Mouse (Mus musculus) E14TG2a.4 (cell line): ENCODE data around the gene Entpd1.
A peak's percentile ranks its signal among the peaks of the same experiment; 100 is the strongest.

ENCODE experiments used
- CTCF ChIP-seq: conservative IDR thresholded peaks from 2 replicates; pipeline ENCODE4 v1.5.1; 2014; ENCODE audit warnings: low read length
- POU5F1 ChIP-seq: IDR thresholded peaks from 2 replicates; pipeline ENCODE4 v1.6.1; 2014; ENCODE audit warnings: low read length, borderline replicate concordance

DNA sequence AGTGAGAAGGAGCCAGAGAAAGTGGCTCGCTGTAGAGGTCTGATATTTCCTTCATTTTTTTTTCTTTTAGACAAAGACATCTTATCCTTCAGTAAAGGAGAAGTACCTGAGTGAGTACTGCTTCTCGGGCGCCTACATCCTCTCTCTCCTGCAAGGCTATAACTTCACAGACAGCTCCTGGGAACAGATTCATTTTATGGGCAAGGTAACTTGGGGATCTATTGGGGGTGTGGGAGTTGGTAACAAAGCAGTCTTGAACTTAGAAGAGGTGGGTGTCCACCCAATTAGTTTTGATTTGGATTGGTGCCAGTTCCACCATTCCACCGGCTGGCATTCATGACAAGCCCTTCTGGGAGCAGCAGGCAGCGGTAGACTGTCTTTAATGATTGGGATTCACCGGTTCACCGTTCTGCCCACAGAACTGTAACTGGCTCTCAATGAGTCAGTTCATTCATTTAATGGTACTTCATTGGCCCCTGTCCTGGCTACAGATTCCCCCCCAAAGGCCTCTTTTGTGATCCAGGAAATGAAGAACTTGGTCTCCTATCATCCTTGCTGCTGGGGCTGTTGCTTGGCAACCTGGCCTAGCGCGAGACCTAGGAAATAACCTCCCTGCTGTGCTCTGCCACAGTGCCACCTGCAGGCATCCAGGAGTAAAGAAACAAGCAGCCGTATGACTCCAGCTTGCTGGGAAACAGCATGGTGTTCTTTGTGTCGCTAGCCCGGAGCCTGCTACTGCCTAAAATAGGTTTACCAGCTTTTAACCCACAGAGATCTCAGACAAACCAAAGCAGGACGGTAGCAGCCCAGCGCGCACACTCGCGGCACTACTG is 124.7 kb downstream of the Entpd1 start:
- TF ChIP-seq CTCF (peak; percentile 62), POU5F1 (no peak)
